Mouse (Mus musculus) cerebellum, adult 2 months (tissue): ENCODE measurements at regions not wholly inside any gene's neighbourhood (a gene's known extent, or its start where the extent isn't known, plus 50 kb on each side); places are given as distances from the start of the nearest gene placed in this dataset.

Experiments
- CTCF ChIP-seq: fragments of 200-500 bp; IDR thresholded peaks from 2 replicates; pipeline ENCODE4 v1.5.1; 2011; ENCODE audit warnings: low read depth, mild to moderate bottlenecking, control low read depth, low read length, moderate library complexity, borderline replicate concordance; ENCODE audit not compliant: insufficient read depth
- POLR2A ChIP-seq: fragments of 200-500 bp; IDR thresholded peaks from 2 replicates; pipeline ENCODE4 v1.6.1; 2011; ENCODE audit warnings: low read length, control low read depth, borderline replicate concordance; ENCODE audit not compliant: insufficient read depth

- TF ChIP-seq CTCF (no peak), POLR2A (no peak)
Observed at GRCm38 (mm10) chr17:79961391-79961790, 65.5 kb upstream of the Atl2 start.
